Mouse (Mus musculus): Measurements from ENCODE around the gene Fabp7.

The Fabp7 gene

DNA sequence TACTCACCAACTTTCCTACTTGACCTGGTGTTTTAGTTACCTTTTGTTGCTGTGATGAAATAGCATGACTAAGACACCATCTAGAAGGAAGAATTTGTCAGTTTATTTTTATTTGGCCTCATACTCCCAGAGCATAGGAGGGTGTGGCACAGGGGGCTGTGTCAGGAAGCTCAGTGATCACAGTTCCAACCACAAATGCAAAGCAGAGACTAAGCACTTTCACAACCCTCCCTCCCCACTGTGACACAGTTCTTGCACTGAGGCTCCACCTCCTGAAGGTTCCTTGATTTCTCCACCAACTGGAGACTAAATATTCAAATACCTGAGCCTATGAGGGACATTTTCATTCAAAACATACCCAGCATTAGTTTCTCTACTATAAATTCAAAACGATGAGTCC is 14.8 kb downstream of the Fabp7 start:
- no peak for DNase-seq (ENCODE audit: low spot score in 2 of 2)

DNA sequence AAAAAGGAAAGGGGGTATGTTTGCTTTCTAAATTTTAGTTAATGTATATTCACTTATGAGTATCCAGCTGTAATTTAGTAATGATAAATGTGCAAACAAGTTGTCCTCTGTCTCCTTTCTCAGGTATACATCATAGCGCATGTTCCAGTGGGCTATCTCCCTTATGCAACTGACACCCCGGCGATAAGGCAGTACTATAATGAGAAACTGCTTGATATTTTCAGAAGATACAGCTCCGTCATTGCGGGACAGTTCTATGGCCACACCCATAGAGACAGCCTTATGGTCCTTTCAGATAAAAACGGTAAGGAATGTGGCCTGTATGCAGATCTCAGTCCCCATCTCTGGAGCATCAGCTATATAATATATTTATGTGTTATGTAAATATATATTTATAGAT is 23.1 kb downstream of the Fabp7 start:
- DNase-seq (ENCODE audit: low spot score in 2 of 2): no peak

- no peak for DNase-seq (ENCODE audit: low spot score in 2 of 2)
These were observed 27.6 kb downstream of the Fabp7 start for GRCm38 (mm10) chr10:57812161-57812856.

GRCm38 (mm10) chr10:57814295-57814694 is 29.6 kb downstream of the Fabp7 start:
- DNase-seq (ENCODE audit: low spot score in 2 of 2): no peak

DNA sequence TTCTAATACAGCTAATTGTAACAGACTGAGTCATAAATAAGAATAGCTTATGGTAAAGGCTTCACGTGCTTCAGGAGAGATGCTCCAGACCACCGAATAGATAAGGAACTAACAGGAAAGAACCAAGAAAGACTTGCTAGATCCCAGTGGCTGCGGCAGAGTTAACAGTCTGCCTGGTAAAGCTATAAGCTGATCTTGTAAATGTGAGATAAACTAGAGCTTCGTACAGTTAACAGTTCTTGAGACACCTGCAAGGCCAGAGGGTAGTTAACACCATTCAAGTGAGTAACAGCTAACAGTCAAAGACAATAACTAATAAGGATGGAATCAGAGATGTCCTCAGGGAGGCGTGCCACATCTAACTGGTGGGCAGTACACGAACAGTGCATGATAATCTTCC is 31.2 kb downstream of the Fabp7 start:
- DNase-seq (ENCODE audit: low spot score in 2 of 2): no peak

DNA sequence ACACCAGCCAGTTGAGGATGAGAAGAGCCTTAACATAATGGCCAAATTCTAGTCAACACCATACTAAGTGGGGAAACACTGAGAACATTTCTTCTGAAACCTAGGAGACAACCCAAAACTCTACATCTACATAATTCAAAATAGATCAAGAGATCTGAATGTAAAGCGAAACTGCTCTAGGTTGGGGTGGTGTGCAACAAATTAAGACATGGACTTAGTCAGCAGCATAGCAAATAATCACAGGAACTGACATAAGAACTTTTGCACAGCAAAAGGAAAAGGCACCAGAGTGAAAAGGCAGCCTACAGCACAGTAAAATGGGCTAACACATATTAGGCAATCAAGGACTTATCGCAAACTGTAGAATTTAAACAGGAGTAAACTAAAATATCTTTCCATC is 34.5 kb downstream of the Fabp7 start:
- no peak for DNase-seq (ENCODE audit: low spot score in 2 of 2)

GRCm38 (mm10) chr10:57822473-57822872 is 37.8 kb downstream of the Fabp7 start:
- DNase-seq (ENCODE audit: low spot score in 2 of 2): peak; percentile 20 to 23

DNA sequence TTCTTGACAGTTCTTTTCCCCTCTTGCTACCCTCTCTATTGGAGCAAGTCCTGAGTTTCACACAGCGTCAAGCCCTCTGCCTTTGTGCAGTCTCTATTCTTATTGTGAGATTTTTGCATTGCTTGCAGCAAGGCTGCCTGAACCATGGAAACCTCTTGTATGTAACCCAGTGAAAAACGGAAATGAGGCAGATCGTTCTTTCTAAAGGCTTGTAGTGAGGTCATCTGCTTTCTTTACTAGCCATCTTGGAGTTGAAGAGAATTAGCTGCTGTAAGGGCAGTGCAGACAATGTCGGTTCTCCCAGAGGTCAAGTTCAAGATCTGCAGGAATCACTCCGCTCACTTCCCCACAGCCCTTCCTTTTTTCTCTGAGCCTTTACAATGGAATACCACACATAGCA is 44.0 kb downstream of the Fabp7 start:
- no peak for DNase-seq (ENCODE audit: low spot score in 2 of 2)

- DNase-seq (ENCODE audit: low spot score in 2 of 2): no peak
These were observed 44.9 kb downstream of the Fabp7 start for GRCm38 (mm10) chr10:57829621-57830020.

DNA sequence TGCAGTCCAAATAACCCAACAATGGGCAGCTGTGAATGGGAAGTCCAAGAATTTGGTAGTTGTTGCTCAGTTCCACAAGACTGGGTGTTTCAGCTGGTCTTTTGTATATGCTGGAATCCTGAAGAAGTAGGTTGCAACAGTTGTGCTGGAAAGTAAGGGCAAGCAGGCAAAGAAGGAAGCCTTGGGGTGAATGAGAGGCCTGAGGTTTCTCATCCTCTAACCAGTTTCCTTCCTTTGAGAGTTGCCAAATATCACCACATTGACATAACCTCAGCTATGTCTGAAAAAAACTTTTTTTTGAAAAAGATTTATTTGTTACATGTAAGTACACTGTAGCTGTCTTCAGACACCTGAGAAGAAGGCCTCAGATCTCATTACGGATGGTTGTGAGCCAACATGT is 50.4 kb downstream of the Fabp7 start:
- no peak for DNase-seq (ENCODE audit: low spot score in 2 of 2)

- no peak for DNase-seq (ENCODE audit: low spot score in 2 of 2)
These were observed 51.3 kb downstream of the Fabp7 start for GRCm38 (mm10) chr10:57835982-57836381.
